Mouse (Mus musculus) WW6 (cell line): ENCODE data around the gene Mlkl.
A peak's percentile ranks its signal among the peaks of the same experiment; 100 is the strongest.

Experiments
- DNase-seq: peaks from one replicate; pipeline ENCODE4 v3.0.0-alpha.2; 2013; ENCODE audit warnings: low read depth, low spot score

The Mlkl gene

GRCm38 (mm10) chr8:111337890-111338347 is at the start of gene Mlkl:
TSS of gene Mlkl (minus strand) at chr8:111338177.
- peak; percentile 42 for DNase-seq

GRCm38 (mm10) chr8:111385915-111386314 is 47.9 kb upstream of the Mlkl start:
- no peak for DNase-seq

GRCm38 (mm10) chr8:111384628-111385027 is 46.7 kb upstream of the Mlkl start:
- DNase-seq: no peak

GRCm38 (mm10) chr8:111375192-111375591 is 37.2 kb upstream of the Mlkl start:
- no peak for DNase-seq

- DNase-seq: no peak
These were observed 31.7 kb upstream of the Mlkl start for GRCm38 (mm10) chr8:111369711-111370110.

GRCm38 (mm10) chr8:111367350-111367749 is 29.4 kb upstream of the Mlkl start:
- DNase-seq: no peak

GRCm38 (mm10) chr8:111366610-111367234 is 28.7 kb upstream of the Mlkl start:
- peak; percentile 24 for DNase-seq

- DNase-seq: no peak
These were observed 25.5 kb upstream of the Mlkl start for GRCm38 (mm10) chr8:111363489-111363888.

GRCm38 (mm10) chr8:111360579-111361209 is 22.7 kb upstream of the Mlkl start:
- DNase-seq: no peak

- no peak for DNase-seq
These were observed 22.0 kb upstream of the Mlkl start for GRCm38 (mm10) chr8:111359936-111360335.

GRCm38 (mm10) chr8:111358905-111359304 is 20.9 kb upstream of the Mlkl start:
- no peak for DNase-seq

- no peak for DNase-seq
These were observed 19.5 kb upstream of the Mlkl start for GRCm38 (mm10) chr8:111357433-111357832.

- no peak for DNase-seq
These were observed 15.5 kb upstream of the Mlkl start for GRCm38 (mm10) chr8:111353497-111353896.

- no peak for DNase-seq
These were observed 14.3 kb upstream of the Mlkl start for GRCm38 (mm10) chr8:111352289-111352688.

GRCm38 (mm10) chr8:111350577-111350976 is 12.6 kb upstream of the Mlkl start:
- DNase-seq: no peak

GRCm38 (mm10) chr8:111343225-111343624 is 5.2 kb upstream of the Mlkl start:
- DNase-seq: peak; percentile 38

- DNase-seq: no peak
These were observed 2.2 kb upstream of the Mlkl start for GRCm38 (mm10) chr8:111340186-111340585.

- no peak for DNase-seq
These were observed 612 bp upstream of the Mlkl start for GRCm38 (mm10) chr8:111338370-111339208.

GRCm38 (mm10) chr8:111337311-111337889 is 577 bp downstream of the Mlkl start:
- DNase-seq: peak; percentile 16

GRCm38 (mm10) chr8:111336692-111337091 is 1.3 kb downstream of the Mlkl start:
- DNase-seq: no peak

- DNase-seq: no peak
These were observed 12.7 kb downstream of the Mlkl start for GRCm38 (mm10) chr8:111325222-111325790.

- no peak for DNase-seq
These were observed 23.2 kb downstream of the Mlkl start for GRCm38 (mm10) chr8:111314729-111315128.
